Mouse (Mus musculus): ENCODE measurements at regions not wholly inside any gene's neighbourhood (a gene's known extent, or its start where the extent isn't known, plus 50 kb on each side); places are given as distances from the start of the nearest gene placed in this dataset.

GRCm38 (mm10) chr5:74811046-74811445, 108.3 kb upstream of the Lnx1 start:
- TF ChIP-seq CTCF (IDR thresholded peaks at IDR 0.05; ENCODE audit: borderline replicate concordance, insufficient read depth, low read length) (no peak), POLR2A (IDR thresholded peaks at IDR 0.05; ENCODE audit: low read depth, low read length) (no peak)

All from embryonic fibroblast, embryonic 13.5 days (primary cell).